Mouse (Mus musculus): ENCODE measurements around the gene Litaf.

GRCm38 (mm10) chr16:11062794-11063721 lies 2.9 kb downstream of the Litaf start:
- no peak for TF ChIP-seq CTCF (IDR thresholded peaks at IDR 0.05; ENCODE audit: low read depth, low read length)
- TF ChIP-seq POLR2A (IDR thresholded peaks at IDR 0.05; ENCODE audit: insufficient read depth, low read length): no peak
